Mouse (Mus musculus) adrenal gland (tissue): ENCODE results near the gene Snai3.

ENCODE experiments used
- intact Hi-C: fragments of 180-260 bp; cut with DNase I; formaldehyde crosslinking; loops from one replicate; pipeline ENCODE4 v1.15.1; 2025

The Snai3 gene

GRCm38 (mm10) chr8:122459990-122460389 lies 543 bp downstream of the Snai3 start:
- intact Hi-C loops = no loop called here

- intact Hi-C loops = no loop called here
These were observed 1.2 kb downstream of the Snai3 start for GRCm38 (mm10) chr8:122459218-122459900.

GRCm38 (mm10) chr8:122457171-122457570 lies 3.4 kb downstream of the Snai3 start:
- intact Hi-C loops = no loop called here

- intact Hi-C loops = no loop called here
These were observed 6.1 kb downstream of the Snai3 start for GRCm38 (mm10) chr8:122454409-122454808.

- intact Hi-C loops = no loop called here
These were observed 8.4 kb downstream of the Snai3 start for GRCm38 (mm10) chr8:122452154-122452553.

GRCm38 (mm10) chr8:122451161-122451703 lies 9.3 kb downstream of the Snai3 start:
- intact Hi-C loops = no loop called here

- intact Hi-C loops = loop anchor here (10.0 kb wide), 1 partner anchor 170 kb away; no protein-coding TSS in a partner anchor
These were observed 15.3 kb downstream of the Snai3 start for GRCm38 (mm10) chr8:122445203-122445602.

GRCm38 (mm10) chr8:122444058-122444748 lies 16.3 kb downstream of the Snai3 start:
- intact Hi-C loops = loop anchor here (5.0 to 10.0 kb wide), 2 partner anchors 33 to 169 kb away; partner anchors contain the start of genes Ctu2 and Rnf166

GRCm38 (mm10) chr8:122443262-122444006 lies 17.1 kb downstream of the Snai3 start, which contains the start of gene Mvd:
Mvd (minus strand) TSS chr8:122443422.
- intact Hi-C loops = loop anchor here (5.0 to 10.0 kb wide), 2 partner anchors 34 to 169 kb away; partner anchors contain the start of genes Ctu2 and Rnf166

- intact Hi-C loops = loop anchor here (5.0 to 10.0 kb wide), 2 partner anchors 35 to 168 kb away; partner anchors contain the start of genes Ctu2 and Rnf166
These were observed 17.8 kb downstream of the Snai3 start for GRCm38 (mm10) chr8:122442781-122443180.

GRCm38 (mm10) chr8:122442356-122442755 lies 18.2 kb downstream of the Snai3 start:
- intact Hi-C loops = loop anchor here (5.0 to 10.0 kb wide), 2 partner anchors 35 to 168 kb away; partner anchors contain the start of genes Ctu2 and Rnf166

GRCm38 (mm10) chr8:122441326-122441725 lies 19.2 kb downstream of the Snai3 start:
- intact Hi-C loops = loop anchor here (5.0 to 10.0 kb wide), 2 partner anchors 36 to 167 kb away; partner anchors contain the start of genes Ctu2 and Rnf166

GRCm38 (mm10) chr8:122439336-122439735 lies 21.2 kb downstream of the Snai3 start:
- intact Hi-C loops = loop anchor here (5.0 kb wide), 1 partner anchor 62 kb away; the partner anchor contains the start of gene Zc3h18

GRCm38 (mm10) chr8:122437708-122438331 lies 22.7 kb downstream of the Snai3 start:
- intact Hi-C loops = loop anchor here (5.0 kb wide), 1 partner anchor 61 kb away; the partner anchor contains the start of gene Zc3h18

- intact Hi-C loops = loop anchor here (5.0 kb wide), 1 partner anchor 59 kb away; the partner anchor contains the start of gene Zc3h18
These were observed 23.9 kb downstream of the Snai3 start for GRCm38 (mm10) chr8:122436586-122437125.

GRCm38 (mm10) chr8:122436146-122436545 lies 24.4 kb downstream of the Snai3 start:
- intact Hi-C loops = loop anchor here (5.0 kb wide), 1 partner anchor 59 kb away; the partner anchor contains the start of gene Zc3h18

GRCm38 (mm10) chr8:122435375-122435774 lies 25.2 kb downstream of the Snai3 start:
- intact Hi-C loops = loop anchor here (5.0 kb wide), 1 partner anchor 58 kb away; the partner anchor contains the start of gene Zc3h18

- intact Hi-C loops = no loop called here
These were observed 27.1 kb downstream of the Snai3 start for GRCm38 (mm10) chr8:122433269-122433905.
